Mouse (Mus musculus) CH12.LX (cell line): Measurements from ENCODE around the gene Dazl. TPM values are rescaled to one million over a fixed set of nuclear protein-coding genes. Genes with fewer than 3 reads are reported as not detected.

Source experiments
- DNase-seq: peaks from one replicate; pipeline ENCODE4 v3.0.0-alpha.2; 2013; ENCODE audit errors: extremely low read depth
- H3K27ac ChIP-seq: 2 replicates; pipeline ENCODE4 v1.5.1; 2012; ENCODE audit warnings: low read depth, mild to moderate bottlenecking, control low read depth, moderate library complexity; ENCODE audit not compliant: insufficient read depth
- H3K27me3 ChIP-seq: replicated peaks from 2 replicates; pipeline ENCODE3; 2012; ENCODE audit warnings: inconsistent platforms
- H3K36me3 ChIP-seq, 2 experiments: replicated peaks in 1 of 2; 2 replicates each; pipeline versions ENCODE3 to v1.6.1; 2012; ENCODE audit warnings: inconsistent platforms in 1 of 2, low read length in 1 of 2, mild to moderate bottlenecking in 1 of 2, mixed read lengths in 1 of 2, moderate library complexity in 1 of 2; ENCODE audit not compliant: control insufficient read depth in 1 of 2, insufficient read depth in 1 of 2
- H3K4me1 ChIP-seq, 2 experiments: 2 replicates each; pipeline ENCODE4 v1.6.1; 2012; ENCODE audit warnings: inconsistent platforms in 1 of 2, moderate library complexity in 1 of 2; ENCODE audit not compliant: insufficient read depth in 2 of 2, control insufficient read depth in 1 of 2
- H3K4me2 ChIP-seq: 2 replicates; pipeline ENCODE4 v1.6.1; 2012; ENCODE audit warnings: low read depth, mild to moderate bottlenecking, control low read depth; ENCODE audit not compliant: poor library complexity, insufficient read depth, severe bottlenecking
- H3K4me3 ChIP-seq, 3 experiments: fragments of 150-350 bp in 1 of 3; sonication (generic) in 1 of 3; replicated peaks in 1 of 3; 2 replicates each; pipeline versions ENCODE3 to v1.5.1; 2011 to 2012; ENCODE audit warnings: low read depth in 2 of 3, low read length in 2 of 3, mild to moderate bottlenecking in 2 of 3, moderate library complexity in 2 of 3, control low read depth in 1 of 3, improper control_type of control experiment in 1 of 3, inconsistent platforms in 1 of 3, mixed read lengths in 1 of 3; ENCODE audit not compliant: poor library complexity in 1 of 3
- H3K79me2 ChIP-seq: replicated peaks from 2 replicates; pipeline ENCODE4 v1.6.1; 2012; ENCODE audit warnings: mild to moderate bottlenecking, moderate library complexity; ENCODE audit not compliant: control insufficient read depth, poor library complexity, insufficient read depth, severe bottlenecking; ENCODE audit errors: extremely low read depth
- H3K9ac ChIP-seq: 2 replicates; pipeline ENCODE4 v1.6.1; 2012; ENCODE audit warnings: low read depth, mild to moderate bottlenecking, control low read depth, moderate library complexity; ENCODE audit not compliant: insufficient read depth
- H3K9me3 ChIP-seq: replicated peaks from 2 replicates; pipeline ENCODE3; 2012; ENCODE audit warnings: low read length, inconsistent platforms, mixed read lengths
- E2F4 ChIP-seq: IDR thresholded peaks from 2 replicates; pipeline ENCODE4 v1.6.1; 2011; ENCODE audit warnings: low read depth, low read length, improper control_type of control experiment; ENCODE audit not compliant: insufficient replicate concordance
- ELF1 ChIP-seq: IDR thresholded peaks from 2 replicates; pipeline ENCODE4 v1.6.1; 2014; ENCODE audit warnings: low read depth, mild to moderate bottlenecking, inconsistent platforms, low read length, improper control_type of control experiment
- EP300 ChIP-seq: IDR thresholded peaks from 2 replicates; pipeline ENCODE4 v1.6.1; 2011; ENCODE audit warnings: low read length, improper control_type of control experiment
- HCFC1 ChIP-seq: IDR thresholded peaks from 2 replicates; pipeline ENCODE4 v1.6.1; 2012; ENCODE audit warnings: low read depth, mild to moderate bottlenecking, inconsistent platforms, low read length, improper control_type of control experiment
- JUN ChIP-seq: IDR thresholded peaks from 2 replicates; pipeline ENCODE4 v1.6.1; 2011; ENCODE audit warnings: low read depth, mild to moderate bottlenecking, low read length, improper control_type of control experiment, moderate library complexity; ENCODE audit not compliant: insufficient read depth
- KAT2A ChIP-seq: IDR thresholded peaks from 2 replicates; pipeline ENCODE4 v1.6.1; 2012; ENCODE audit warnings: low read length, improper control_type of control experiment, inconsistent platforms; ENCODE audit not compliant: insufficient replicate concordance
- MAZ ChIP-seq: IDR thresholded peaks from 2 replicates; pipeline ENCODE4 v1.6.1; 2012; ENCODE audit warnings: low read depth, mild to moderate bottlenecking, inconsistent platforms, low read length, improper control_type of control experiment, moderate library complexity
- MXI1 ChIP-seq: IDR thresholded peaks from 2 replicates; pipeline ENCODE4 v1.6.1; 2011; ENCODE audit warnings: mild to moderate bottlenecking, low read depth, low read length, improper control_type of control experiment
- NRF1 ChIP-seq: IDR thresholded peaks from 2 replicates; pipeline ENCODE4 v1.6.1; 2014; ENCODE audit warnings: low read depth, mild to moderate bottlenecking, inconsistent platforms, low read length, improper control_type of control experiment, moderate library complexity
- PAX5 ChIP-seq: IDR thresholded peaks from 2 replicates; pipeline ENCODE4 v1.6.1; 2012; ENCODE audit warnings: low read length, inconsistent platforms, mixed read lengths
- POLR2A ChIP-seq: IDR thresholded peaks from 2 replicates; pipeline ENCODE4 v1.6.1; 2011; ENCODE audit warnings: low read depth, mild to moderate bottlenecking, improper control_type of control experiment, low read length
- RCOR1 ChIP-seq: conservative IDR thresholded peaks from 2 replicates; pipeline ENCODE4 v1.6.1; 2012; ENCODE audit warnings: low read depth, mild to moderate bottlenecking, inconsistent platforms, low read length, improper control_type of control experiment
- TBP ChIP-seq: conservative IDR thresholded peaks from 2 replicates; pipeline ENCODE4 v1.6.1; 2011; ENCODE audit warnings: low read depth, low read length, improper control_type of control experiment
- USF1 ChIP-seq: IDR thresholded peaks from 2 replicates; pipeline ENCODE4 v1.6.1; 2014; ENCODE audit warnings: low read depth, mild to moderate bottlenecking, inconsistent platforms, low read length, improper control_type of control experiment
- USF2 ChIP-seq: conservative IDR thresholded peaks from 2 replicates; pipeline ENCODE4 v1.6.1; 2011; ENCODE audit warnings: low read depth, low read length, improper control_type of control experiment
- ZC3H11A ChIP-seq: IDR thresholded peaks from 2 replicates; pipeline ENCODE4 v1.6.1; 2012; ENCODE audit warnings: low read depth, mild to moderate bottlenecking, inconsistent platforms, low read length, improper control_type of control experiment
- ZKSCAN1 ChIP-seq: IDR thresholded peaks from 2 replicates; pipeline ENCODE4 v1.6.1; 2012; ENCODE audit warnings: low read depth, inconsistent platforms, low read length, improper control_type of control experiment, borderline replicate concordance
- ZMIZ1 ChIP-seq: IDR thresholded peaks from 2 replicates; pipeline ENCODE4 v1.6.1; 2012; ENCODE audit warnings: low read depth, mild to moderate bottlenecking, inconsistent platforms, low read length, improper control_type of control experiment
- dilution Hi-C: fragments of 300-500 bp; cut with MboI; formaldehyde crosslinking; loops from 2 replicates; pipeline ENCODE4 v1.14.3; 2020; ENCODE audit warnings: low sequenced_read_pairs; ENCODE audit not compliant: extremely low pct_unique_long_range_greater_than_20kb, extremely low pct_ligation_motif_present
- in situ Hi-C: fragments of 300-500 bp; cut with MboI; formaldehyde crosslinking; loops from 3 replicates; pipeline ENCODE4 v1.14.3; 2019; ENCODE audit warnings: low sequenced_read_pairs, low pct_ligation_motif_present, low pct_unique_long_range_greater_than_20kb, mixed read lengths
- polyA plus RNA-seq: library from polyadenylated mRNA; unstranded; fragments of >175 nt; gene quantifications from 2 replicates; pipeline ENCODE4 v1.2.1, GENCODE M21; 2012; ENCODE audit warnings: low read depth; ENCODE audit not compliant: insufficient read length
- total RNA-seq, 2 experiments: library from RNA; depleted of rRNA; stranded (reverse); fragments of 300-350 nt in 1 of 2; fragments of >200 nt in 1 of 2; gene quantifications; 2 replicates each; pipeline ENCODE4 v1.2.3; 2012 to 2014

Gene Dazl
- total and polyA plus RNA-seq, 3 experiments: 0.09 TPM; not detected in 2

DNA sequence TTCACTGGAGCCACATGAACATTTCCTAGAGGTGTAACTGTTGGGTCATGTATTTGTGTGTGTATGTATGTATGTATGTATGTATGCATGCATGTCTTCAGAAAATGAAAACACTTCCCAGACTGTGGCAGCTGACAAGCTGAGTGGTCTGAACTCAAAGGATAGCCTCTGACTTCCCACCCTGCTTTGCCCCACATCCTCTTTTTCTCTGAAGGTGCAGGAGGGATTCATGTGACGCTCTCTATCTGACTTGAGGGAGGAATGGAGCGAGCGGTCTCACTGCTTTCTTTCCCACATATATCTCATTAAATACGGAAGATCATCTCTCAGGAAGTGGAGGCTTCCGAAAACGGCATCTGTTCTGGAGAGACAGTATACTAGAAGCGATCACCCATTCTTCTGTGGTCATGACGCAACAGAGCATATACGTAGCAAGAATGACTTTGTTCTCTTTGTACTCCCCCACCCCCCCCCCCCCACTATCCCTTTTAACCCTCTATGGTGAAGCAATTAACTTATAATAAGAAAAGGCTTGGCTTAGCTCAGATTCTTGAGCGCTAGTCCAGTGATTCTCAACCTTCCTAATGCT is 14.7 kb upstream of the Dazl start:
- no peak for TF ChIP-seq E2F4
- Histone ChIP-seq H3K27me3 (no peaks in the 10 kb centered on the region), H3K36me3 (no peaks in the 10 kb centered on the region), H3K4me1 (peaks cover 0 to 12% of the 10 kb centered on the region in 2 experiments; a peak in 1 of 4 replicates), H3K9ac (no peak overlapping the region), H3K4me2 (no peak overlapping the region), H3K9me3 (peaks cover 8% of the 10 kb centered on the region), H3K27ac (no peak overlapping the region), H3K79me2 (no peaks in the 10 kb centered on the region), H3K4me3 (no peak overlapping the region)
- in situ Hi-C loops (no loop called here), dilution Hi-C loops (no loop called here)
- no peak for DNase-seq

DNA sequence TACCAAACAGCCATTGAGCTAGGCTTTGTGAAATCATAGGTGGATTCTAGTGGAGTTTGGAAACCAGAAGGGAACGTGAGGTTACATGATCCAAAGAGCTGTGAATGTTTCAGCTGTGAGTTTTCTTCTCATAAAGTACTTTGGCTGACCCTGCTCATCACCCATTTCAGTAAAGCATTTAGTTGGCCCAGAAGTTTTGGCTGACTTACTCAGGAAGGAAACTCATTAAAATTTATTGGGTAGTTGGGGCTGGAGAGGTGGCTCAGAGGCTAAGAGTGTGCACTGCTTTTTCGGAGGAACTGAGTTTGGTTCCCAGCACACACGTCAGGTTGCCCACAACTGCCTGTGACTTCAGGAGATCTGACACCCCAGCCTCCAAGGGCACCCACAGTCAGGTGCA is 9.4 kb upstream of the Dazl start:
- dilution Hi-C loops (no loop called here), in situ Hi-C loops (no loop called here)
- peaks cover 3% of the 10 kb centered on the region for H3K9me3 ChIP-seq
- no peak overlapping the region for H3K4me2 ChIP-seq
- no peaks in the 10 kb centered on the region for H3K27me3 ChIP-seq
- no peak overlapping the region for H3K27ac ChIP-seq
- no peak for DNase-seq
- H3K9ac ChIP-seq: no peak overlapping the region
- no peak overlapping the region for H3K4me3 ChIP-seq
- TF ChIP-seq NRF1: no peak
- no peak for TF ChIP-seq USF1
- no peak for TF ChIP-seq KAT2A
- no peak for TF ChIP-seq JUN
- no peak for TF ChIP-seq E2F4
- H3K36me3 ChIP-seq: no peaks in the 10 kb centered on the region
- H3K79me2 ChIP-seq: no peaks in the 10 kb centered on the region
- H3K4me1 ChIP-seq: no peaks in the 10 kb centered on the region

DNA sequence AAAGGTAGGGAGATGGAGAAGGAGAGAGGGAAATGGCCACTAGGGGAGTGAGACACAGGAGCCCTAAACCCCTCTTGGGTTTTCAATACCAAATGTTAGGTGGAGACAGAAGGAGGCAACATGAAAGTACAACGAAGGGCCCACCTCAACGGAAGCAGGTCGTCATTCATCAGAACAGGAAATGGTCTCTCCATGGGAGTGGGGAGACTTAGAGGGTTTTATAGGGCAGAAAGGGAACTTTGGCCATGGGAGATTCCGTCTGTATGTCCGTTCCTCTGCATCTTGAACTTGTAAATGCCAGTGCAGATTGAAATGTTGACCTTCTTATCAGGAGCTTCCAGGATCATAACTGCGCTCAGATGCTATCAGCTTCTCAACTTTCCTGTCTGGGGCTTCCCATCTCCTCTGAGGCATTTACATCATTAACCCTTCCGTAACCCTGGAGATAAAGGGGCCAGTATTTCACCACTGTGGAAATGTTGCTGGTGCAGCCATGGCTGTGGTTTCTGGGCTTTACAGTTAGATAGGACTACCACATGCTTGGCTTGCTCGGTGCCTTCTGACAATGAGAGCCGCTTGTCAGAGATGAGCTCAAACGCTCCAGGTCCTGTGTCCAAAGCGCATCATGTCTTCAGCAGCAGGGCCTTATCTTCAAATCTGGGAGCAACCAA is 6.9 kb upstream of the Dazl start:
- Histone ChIP-seq H3K4me1 (no peaks in the 10 kb centered on the region), H3K79me2 (no peaks in the 10 kb centered on the region), H3K9me3 (peaks cover 2% of the 10 kb centered on the region), H3K4me3 (no peak overlapping the region), H3K36me3 (no peaks in the 10 kb centered on the region), H3K27ac (no peak overlapping the region), H3K4me2 (no peak overlapping the region), H3K27me3 (no peaks in the 10 kb centered on the region), H3K9ac (no peak overlapping the region)
- in situ Hi-C loops: no loop called here
- dilution Hi-C loops: no loop called here
- TF ChIP-seq ZC3H11A (no peak), USF2 (no peak), RCOR1 (no peak), PAX5 (no peak), USF1 (no peak), POLR2A (no peak), JUN (no peak), EP300 (no peak), TBP (no peak), MXI1 (no peak), MAZ (no peak), HCFC1 (no peak), ZKSCAN1 (no peak), ELF1 (no peak), KAT2A (no peak), ZMIZ1 (no peak)
- no peak for DNase-seq
